Comparison of ENCODE assay signal across 13 mouse cellular contexts in the genomic region with DNA sequence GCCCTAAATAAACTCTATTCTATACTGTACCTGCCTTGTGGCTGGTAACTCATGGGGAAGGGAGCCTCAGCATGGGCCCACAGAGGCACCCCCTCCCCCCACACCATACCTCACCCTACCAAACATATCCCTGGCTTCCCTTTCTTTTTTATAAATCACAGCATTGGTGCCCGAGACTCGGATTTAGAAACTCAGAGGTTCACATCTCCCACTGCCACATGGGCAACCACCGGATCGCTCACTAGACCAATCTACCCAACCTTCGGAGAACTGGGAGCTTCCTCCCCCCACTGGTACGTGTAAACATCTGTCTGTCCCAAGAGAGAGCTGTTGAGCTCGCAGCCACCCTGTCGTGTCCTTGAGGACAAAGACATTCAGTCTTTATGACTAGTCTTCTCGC. TPM values are rescaled to one million over a fixed set of nuclear protein-coding genes. Genes with fewer than 3 reads are reported as not detected.
DNase-seq lines count a peak whose midpoint lies in the region; ATAC-seq and TF ChIP-seq lines count a peak whose summit lies in the region.
"Had no signal": no experiment of that assay in that cellular context is flagged by ENCODE, and none has a peak within 500 bp of the region (broad histone marks: within the 10 kb centered on the region; RNA-seq: fewer than 3 reads in every experiment).

No protein-coding gene starts in this region.

- TF ChIP-seq CTCF in intestine, postnatal 0 days (IDR thresholded peaks at IDR 0.05; ENCODE audit: low read depth), result no peak
- TF ChIP-seq CTCF in midbrain, postnatal 0 days (IDR thresholded peaks at IDR 0.05), result no peak

- H3K4me1 ChIP-seq in intestine, embryonic 15.5 days (replicated peaks), result peaks cover 8% of the 10 kb centered on the region; the same call in 1 of the 2 replicates
- peaks cover 3% of the 10 kb centered on the region; the same call in 1 of the 2 replicates for H3K4me1 ChIP-seq in intestine, postnatal 0 days (replicated peaks; ENCODE audit: control insufficient read depth, insufficient read depth, low read length)
- H3K4me1 ChIP-seq in embryonic facial prominence, embryonic 13.5 days, result peaks cover 20% of the 10 kb centered on the region
- peaks cover 11% of the 10 kb centered on the region for H3K4me1 ChIP-seq in hindbrain, embryonic 16.5 days (ENCODE audit: control insufficient read depth, insufficient read depth, low read depth, low read length)
- H3K4me1 ChIP-seq in midbrain, postnatal 0 days (ENCODE audit: insufficient read depth, low read length), result peaks cover 6% of the 10 kb centered on the region; the same call in 1 of the 2 replicates

- H3K9me3 ChIP-seq in intestine, embryonic 15.5 days, result no peaks in the 10 kb centered on the region
- no peaks in the 10 kb centered on the region for H3K9me3 ChIP-seq in intestine, postnatal 0 days (ENCODE audit: control insufficient read depth)
- no peaks in the 10 kb centered on the region for H3K9me3 ChIP-seq in embryonic facial prominence, embryonic 13.5 days
- H3K9me3 ChIP-seq in hindbrain, embryonic 16.5 days (ENCODE audit: control insufficient read depth, low read length), result no peaks in the 10 kb centered on the region
- H3K9me3 ChIP-seq in midbrain, postnatal 0 days (ENCODE audit: low read length), result no peaks in the 10 kb centered on the region

- H3K4me2 ChIP-seq in intestine, embryonic 15.5 days (replicated peaks), result 0 out of 2 replicates have a peak overlapping the region, but pooled peaks have one; percentile 83
- no peak overlapping the region for H3K4me2 ChIP-seq in intestine, postnatal 0 days (replicated peaks; ENCODE audit: low read depth)
- peak overlapping the region; percentile 79 for H3K4me2 ChIP-seq in embryonic facial prominence, embryonic 13.5 days
- peak overlapping the region; percentile 89 for H3K4me2 ChIP-seq in hindbrain, embryonic 16.5 days (ENCODE audit: low read length)
- peak overlapping the region; percentile 60 for H3K4me2 ChIP-seq in midbrain, postnatal 0 days (ENCODE audit: low read depth, low read length, poor library complexity, severe bottlenecking)

- no peak overlapping the region for H3K4me3 ChIP-seq in intestine, embryonic 15.5 days (replicated peaks)
- H3K4me3 ChIP-seq in intestine, postnatal 0 days (ENCODE audit: low read depth, low read length), result no peak overlapping the region
- peak overlapping the region; percentile 51 for H3K4me3 ChIP-seq in embryonic facial prominence, embryonic 13.5 days
- peak overlapping the region; percentile 48 for H3K4me3 ChIP-seq in hindbrain, embryonic 16.5 days (ENCODE audit: low read length)
- H3K4me3 ChIP-seq in midbrain, postnatal 0 days (ENCODE audit: low read depth, low read length), result peak overlapping the region; percentile 43

- H3K36me3 ChIP-seq in intestine, embryonic 15.5 days, result no peaks in the 10 kb centered on the region
- H3K36me3 ChIP-seq in intestine, postnatal 0 days (ENCODE audit: control insufficient read depth, insufficient read depth), result peaks cover 3% of the 10 kb centered on the region; the same call in 1 of the 2 replicates
- H3K36me3 ChIP-seq in embryonic facial prominence, embryonic 13.5 days, result no peaks in the 10 kb centered on the region
- no peaks in the 10 kb centered on the region for H3K36me3 ChIP-seq in hindbrain, embryonic 16.5 days (ENCODE audit: control insufficient read depth, insufficient read depth, low read length)
- H3K36me3 ChIP-seq in midbrain, postnatal 0 days (ENCODE audit: insufficient read depth, low read length), result no peaks in the 10 kb centered on the region

- H3K27ac ChIP-seq in intestine, embryonic 15.5 days, result no peak overlapping the region
- H3K27ac ChIP-seq in intestine, postnatal 0 days (ENCODE audit: low read depth, low read length), result no peak overlapping the region
- no peak overlapping the region for H3K27ac ChIP-seq in embryonic facial prominence, embryonic 13.5 days
- H3K27ac ChIP-seq in hindbrain, embryonic 16.5 days (ENCODE audit: low read depth, low read length), result no peak overlapping the region
- peak overlapping the region; percentile 66 for H3K27ac ChIP-seq in midbrain, postnatal 0 days (ENCODE audit: low read depth, low read length)

- no peaks in the 10 kb centered on the region for H3K27me3 ChIP-seq in intestine, embryonic 15.5 days (replicated peaks)
- no peaks in the 10 kb centered on the region for H3K27me3 ChIP-seq in intestine, postnatal 0 days (replicated peaks; ENCODE audit: control insufficient read depth, insufficient read depth, low read length)
- H3K27me3 ChIP-seq in embryonic facial prominence, embryonic 13.5 days, result no peaks in the 10 kb centered on the region
- H3K27me3 ChIP-seq in hindbrain, embryonic 16.5 days (replicated peaks; ENCODE audit: control insufficient read depth, insufficient read depth, low read length), result no peaks in the 10 kb centered on the region
- H3K27me3 ChIP-seq in midbrain, postnatal 0 days (ENCODE audit: insufficient read depth, low read length), result no peaks in the 10 kb centered on the region

- no peak for ATAC-seq in intestine, embryonic 15.5 days
- ATAC-seq in intestine, postnatal 0 days, result no peak
- ATAC-seq in embryonic facial prominence, embryonic 13.5 days (ENCODE audit: insufficient number of reproducible peaks, insufficient read depth, low FRiP score, low TSS enrichment, low read depth), result no peak
- no peak for ATAC-seq in hindbrain, embryonic 16.5 days
- no peak for ATAC-seq in midbrain, postnatal 0 days (ENCODE audit: low FRiP score)

- peak overlapping the region; percentile 52; the same call in 1 of the 2 replicates for H3K9ac ChIP-seq in intestine, embryonic 15.5 days
- no peak overlapping the region for H3K9ac ChIP-seq in intestine, postnatal 0 days (ENCODE audit: low read depth, low read length)
- peak overlapping the region; percentile 73 for H3K9ac ChIP-seq in embryonic facial prominence, embryonic 13.5 days
- H3K9ac ChIP-seq in hindbrain, embryonic 16.5 days (ENCODE audit: low read depth, low read length), result no peak overlapping the region; the same call in 1 of the 2 replicates
- H3K9ac ChIP-seq in midbrain, postnatal 0 days (replicated peaks; ENCODE audit: low read length, poor library complexity, severe bottlenecking), result peak overlapping the region; percentile 52; the same call in 1 of the 2 replicates

- DNase-seq in midbrain, postnatal 0 days (ENCODE audit: low spot score), result no peak
- DNase-seq in gastrocnemius, postnatal 25 days, result no peak
- no peak for DNase-seq in right cerebral cortex, adult 18-20 months
- no peak for DNase-seq in layer of hippocampus, adult 9-10 months (ENCODE audit: low spot score)
- DNase-seq: B cell, adult 2 months; lung, postnatal 36 days had no signal

- WGBS in intestine, embryonic 15.5 days, result 51% methylated on average over 9 of the region's 9 CpGs
- 51% methylated on average over 9 of the region's 9 CpGs for WGBS in intestine, postnatal 0 days
- 32% methylated on average over 9 of the region's 9 CpGs for WGBS in embryonic facial prominence, embryonic 13.5 days
- 36% methylated on average over 9 of the region's 9 CpGs for WGBS in hindbrain, embryonic 16.5 days
- WGBS in midbrain, postnatal 0 days, result 29% methylated on average over 9 of the region's 9 CpGs

RNA-seq across cellular contexts. Expression of a gene that starts 3.9 kb away (rescaled TPM):
- 36.0 and 39.4 TPM in 2 replicates for polyA plus RNA-seq in intestine, embryonic 15.5 days (2015; fragmentation: Nextera tagmentation; extraction: Ambion mirVana)
- polyA plus RNA-seq in intestine, postnatal 0 days (2015; fragmentation: Nextera tagmentation; extraction: Ambion mirVana), result 35.1 and 37.0 TPM in 2 replicates
- polyA plus RNA-seq in embryonic facial prominence, embryonic 13.5 days (2015; fragmentation: Nextera tagmentation; extraction: Ambion mirVana), result 32.2 and 35.9 TPM in 2 replicates
- polyA plus RNA-seq in hindbrain, embryonic 16.5 days (2015; fragmentation: Nextera tagmentation; extraction: Ambion mirVana), result 31.2 and 34.0 TPM in 2 replicates
- total RNA-seq in midbrain, postnatal 0 days (2014; rRNA removed), result 22.8 and 23.3 TPM in 2 replicates
- polyA plus RNA-seq in midbrain, postnatal 0 days (2015; fragmentation: Nextera tagmentation; extraction: Ambion mirVana), result 23.5 and 26.4 TPM in 2 replicates
- total RNA-seq in gastrocnemius, postnatal 25 days (2021), result 10 to 100 TPM; 16.7 to 21.1 TPM

RNA-seq across cellular contexts. Expression of a gene that starts 6.6 kb away (rescaled TPM):
- polyA plus RNA-seq in intestine, embryonic 15.5 days (2015; fragmentation: Nextera tagmentation; extraction: Ambion mirVana), result 2.0 and 2.5 TPM in 2 replicates
- 0.24 and 0.26 TPM in 2 replicates for polyA plus RNA-seq in intestine, postnatal 0 days (2015; fragmentation: Nextera tagmentation; extraction: Ambion mirVana)
- polyA plus RNA-seq in embryonic facial prominence, embryonic 13.5 days (2015; fragmentation: Nextera tagmentation; extraction: Ambion mirVana), result 2.0 and 2.3 TPM in 2 replicates
- polyA plus RNA-seq in hindbrain, embryonic 16.5 days (2015; fragmentation: Nextera tagmentation; extraction: Ambion mirVana), result 1.1 and 1.4 TPM in 2 replicates
- 1.1 TPM in 2 replicates for total RNA-seq in midbrain, postnatal 0 days (2014; rRNA removed)
- polyA plus RNA-seq in midbrain, postnatal 0 days (2015; fragmentation: Nextera tagmentation; extraction: Ambion mirVana), result 0.48 and 0.51 TPM in 2 replicates
- total RNA-seq in gastrocnemius, postnatal 25 days (2021), result under 1 TPM in 1 of 2 experiments, not detected in 1; 0.08 TPM

RNA-seq across cellular contexts. Expression of a gene that starts 35.7 kb away (rescaled TPM):
- not detected in 2 replicates for polyA plus RNA-seq in intestine, embryonic 15.5 days (2015; fragmentation: Nextera tagmentation; extraction: Ambion mirVana)
- polyA plus RNA-seq in intestine, postnatal 0 days (2015; fragmentation: Nextera tagmentation; extraction: Ambion mirVana), result not detected in 2 replicates
- polyA plus RNA-seq in embryonic facial prominence, embryonic 13.5 days (2015; fragmentation: Nextera tagmentation; extraction: Ambion mirVana), result not detected in 2 replicates
- polyA plus RNA-seq in hindbrain, embryonic 16.5 days (2015; fragmentation: Nextera tagmentation; extraction: Ambion mirVana), result not detected in 2 replicates
- not detected in 2 replicates for total RNA-seq in midbrain, postnatal 0 days (2014; rRNA removed)
- not detected in 2 replicates for polyA plus RNA-seq in midbrain, postnatal 0 days (2015; fragmentation: Nextera tagmentation; extraction: Ambion mirVana)
- not detected for total RNA-seq in gastrocnemius, postnatal 25 days (2021)
- total RNA-seq: layer of hippocampus, adult 18-20 months had no signal
- polyA plus RNA-seq: heart, embryonic 16.5 days; stomach, embryonic 16.5 days had no signal

Comparison
In these comparisons a context has a peak if more than half of its experiments do, and no peak if none do; other contexts are left out.
1. H3K9ac ChIP-seq: peak in intestine, embryonic 15.5 days (single experiment), embryonic facial prominence, embryonic 13.5 days (single experiment) and midbrain, postnatal 0 days (single experiment); none in intestine, postnatal 0 days (single experiment) and hindbrain, embryonic 16.5 days (single experiment).
2. H3K4me3 ChIP-seq: peak in embryonic facial prominence, embryonic 13.5 days (single experiment), hindbrain, embryonic 16.5 days (single experiment) and midbrain, postnatal 0 days (single experiment); none in intestine, embryonic 15.5 days (single experiment) and intestine, postnatal 0 days (single experiment).